Mouse (Mus musculus) gastrocnemius, postnatal 14 days (tissue): Measurements from ENCODE around the gene 4833439L19Rik. TPM values are rescaled to one million over a fixed set of nuclear protein-coding genes. Genes with fewer than 3 reads are reported as not detected.

ENCODE experiments used
- DNase-seq: peaks from one replicate; pipeline ENCODE4 v3.0.0; 2021; ENCODE audit warnings: mixed read lengths
- intact Hi-C: fragments of 180-260 bp; cut with DNase I; formaldehyde crosslinking; loops from one replicate; pipeline ENCODE4 v1.15.1; 2025; ENCODE audit warnings: low total_unique reads
- microRNA-seq, 2 experiments: library from miRNA; unstranded; fragments of <30 nt; microRNA quantifications; one replicate each; pipeline ENCODE4 v1.2.0; 2021
- total RNA-seq, 2 experiments: library from RNA; stranded (reverse); gene quantifications; 2 replicates each; pipeline ENCODE4 v1.2.3; 2021

Gene 4833439L19Rik
- total RNA-seq, 2 experiments from 2014 or later: 97.4 to 106 TPM

GRCm38 (mm10) chr13:54556796-54557195 is 8.4 kb downstream of the 4833439L19Rik start:
- intact Hi-C loops: no loop called here
- no peak for DNase-seq

- intact Hi-C loops: no loop called here
- DNase-seq: no peak
These were observed 9.1 kb downstream of the 4833439L19Rik start for GRCm38 (mm10) chr13:54556176-54556575.

DNA sequence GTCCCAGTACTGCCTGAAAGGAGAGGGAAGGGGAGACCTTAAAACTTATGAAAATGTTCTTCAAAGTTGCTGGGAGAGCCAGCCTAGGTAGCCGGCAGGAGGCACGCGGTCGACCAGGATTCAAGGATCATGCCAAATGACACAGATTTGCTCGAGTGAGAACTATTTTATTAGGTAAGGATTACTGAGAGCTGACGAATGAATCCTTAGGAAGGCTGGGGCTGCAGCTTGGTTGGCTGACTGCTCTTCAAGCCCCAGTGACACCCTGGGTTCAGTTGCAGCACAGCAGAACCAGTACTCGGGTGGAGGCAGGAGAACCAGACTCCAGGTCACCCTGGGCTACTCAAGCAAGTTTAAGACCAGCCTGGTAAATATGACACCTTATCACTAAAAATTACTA is 17.2 kb downstream of the 4833439L19Rik start:
- intact Hi-C loops: no loop called here

DNA sequence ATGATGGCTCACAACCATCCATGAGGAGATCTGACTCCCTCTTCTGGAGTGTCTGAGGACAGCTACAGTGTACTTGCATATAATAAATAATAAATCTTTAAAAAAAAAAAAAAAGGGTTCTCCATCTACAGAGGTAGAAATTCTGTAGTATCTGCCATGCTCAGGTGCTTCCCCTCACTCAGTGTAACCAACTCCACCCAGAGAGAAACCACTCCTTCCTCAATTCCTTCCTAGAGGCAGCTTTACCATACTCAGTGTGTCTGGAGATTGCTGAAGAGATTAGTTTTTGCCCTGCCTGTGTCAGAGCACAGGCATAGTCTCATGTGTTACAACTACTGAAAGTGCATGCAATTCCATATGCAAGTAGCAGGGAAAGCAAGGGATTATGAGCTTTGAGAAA is 33.1 kb downstream of the 4833439L19Rik start:
- intact Hi-C loops: no loop called here

More for the DNA sequence above, 17.2 kb downstream of the 4833439L19Rik start:
- no peak for DNase-seq

DNA sequence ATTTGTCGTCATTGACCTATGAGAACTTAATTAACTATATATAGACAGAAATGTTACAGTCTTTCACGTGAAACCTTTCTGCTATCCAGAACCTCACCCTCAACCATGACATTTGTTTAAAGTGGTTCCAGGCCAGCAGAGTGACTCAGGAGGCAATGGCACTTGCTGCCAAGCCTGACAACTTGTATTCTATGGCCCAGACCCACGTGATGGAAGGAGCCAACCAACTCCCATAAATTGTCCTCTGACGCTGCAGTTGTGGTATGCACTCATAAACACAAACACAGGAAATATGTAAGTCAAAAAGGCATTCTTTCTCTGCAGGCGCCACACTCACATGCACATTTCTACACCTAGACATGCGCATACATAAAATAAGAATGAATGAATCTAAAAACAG is 38.1 kb downstream of the 4833439L19Rik start:
- intact Hi-C loops: no loop called here
- no peak for DNase-seq

More for the DNA sequence above, 33.1 kb downstream of the 4833439L19Rik start:
- no peak for DNase-seq

- intact Hi-C loops: no loop called here
- no peak for DNase-seq
These were observed 44.1 kb downstream of the 4833439L19Rik start for GRCm38 (mm10) chr13:54521181-54521580.

DNA sequence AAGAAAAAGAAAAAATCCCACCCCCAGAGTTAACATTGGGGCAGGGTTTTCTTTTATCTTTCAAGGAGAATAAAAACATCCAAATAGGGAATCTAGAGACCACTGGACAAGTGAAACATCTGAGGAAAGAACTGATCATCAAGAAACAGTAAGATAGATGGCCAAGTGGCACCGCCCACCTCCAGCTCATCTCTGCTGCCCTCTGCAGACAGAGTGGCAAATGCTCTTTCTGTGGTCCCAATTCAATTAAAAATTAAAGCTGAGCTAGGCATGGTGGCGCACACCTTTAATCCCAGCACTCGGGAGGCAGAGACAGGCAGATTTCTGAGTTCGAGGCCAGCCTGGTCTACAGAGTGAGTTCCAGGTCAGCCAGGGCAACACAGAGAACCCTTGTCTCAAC is 45.0 kb downstream of the 4833439L19Rik start:
- DNase-seq: no peak

DNA sequence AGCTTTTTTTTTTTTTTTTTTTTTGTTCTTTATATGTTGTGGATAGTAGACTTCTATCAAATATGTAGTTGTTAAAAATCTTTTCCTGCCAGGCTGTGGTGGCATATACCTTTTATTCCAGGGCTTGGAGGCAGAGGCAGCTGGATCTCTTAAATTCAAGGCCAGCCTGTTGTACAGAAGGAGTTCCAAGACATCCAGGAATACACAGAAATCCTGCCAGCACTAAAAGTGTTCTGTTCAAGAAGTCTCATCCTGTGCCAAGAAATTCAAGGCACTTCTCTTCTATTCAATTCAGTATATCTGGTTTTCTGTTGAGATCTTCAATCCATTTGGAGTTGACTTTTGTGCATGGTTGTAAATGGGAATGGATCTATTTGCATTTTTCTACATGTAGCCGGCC is 59.3 kb downstream of the 4833439L19Rik start:
- DNase-seq: no peak
- intact Hi-C loops: no loop called here

More for the DNA sequence above, 45.0 kb downstream of the 4833439L19Rik start:
- intact Hi-C loops: no loop called here

GRCm38 (mm10) chr13:54504611-54505260 is 60.5 kb downstream of the 4833439L19Rik start:
- no peak for DNase-seq
- intact Hi-C loops: no loop called here

DNA sequence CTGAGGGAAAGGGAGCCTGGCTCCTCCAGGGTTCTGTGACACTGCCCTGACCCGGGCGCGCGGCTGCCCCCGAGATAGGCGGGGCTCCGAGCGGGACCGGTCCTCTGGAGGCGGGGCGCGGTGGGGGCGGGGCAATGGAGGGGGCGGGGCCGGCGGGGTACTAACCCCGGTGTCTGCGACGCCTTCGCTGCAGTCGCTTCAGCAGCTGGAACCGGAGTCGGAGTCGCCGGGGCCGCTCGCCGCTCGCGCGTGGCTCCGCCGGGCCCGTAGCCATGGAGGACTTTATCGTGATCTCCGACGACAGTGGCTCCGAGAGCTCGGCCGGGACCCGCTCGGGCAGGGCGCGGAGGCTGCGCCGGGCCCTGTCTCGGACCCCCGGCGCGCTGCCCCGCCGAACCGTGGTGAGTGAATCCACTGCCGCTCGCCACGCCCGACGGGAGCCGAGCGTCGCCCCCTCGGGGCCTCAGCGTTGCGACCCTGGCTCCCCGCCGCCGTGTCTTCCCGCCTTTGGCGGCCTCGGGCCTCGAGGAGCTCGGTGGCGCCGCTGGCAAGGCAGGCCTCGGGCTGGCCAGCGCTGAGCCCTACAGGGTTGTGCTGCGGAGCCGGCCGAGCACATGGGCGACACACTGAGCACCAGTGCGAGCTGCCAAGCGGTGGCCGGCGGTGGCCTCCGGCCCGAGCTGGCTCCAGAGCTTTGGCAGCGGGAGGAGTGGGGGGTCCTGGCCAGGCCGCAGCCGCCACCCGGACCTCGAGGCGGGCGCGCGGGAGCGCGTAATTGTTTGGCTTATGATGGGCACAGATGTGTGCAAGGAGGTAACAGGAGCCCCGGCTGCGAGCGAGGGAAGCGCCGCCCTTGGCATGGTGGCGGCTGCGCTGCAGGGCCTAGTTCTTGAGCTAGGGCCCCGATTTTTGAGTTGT is 61.4 kb downstream of the 4833439L19Rik start, which contains the start of gene Simc1:
Gene Simc1, plus strand, starts transcription at position 176 of the 918 bp plus-strand sequence.
- intact Hi-C loops: no loop called here
- DNase-seq: peak; percentile 78

DNA sequence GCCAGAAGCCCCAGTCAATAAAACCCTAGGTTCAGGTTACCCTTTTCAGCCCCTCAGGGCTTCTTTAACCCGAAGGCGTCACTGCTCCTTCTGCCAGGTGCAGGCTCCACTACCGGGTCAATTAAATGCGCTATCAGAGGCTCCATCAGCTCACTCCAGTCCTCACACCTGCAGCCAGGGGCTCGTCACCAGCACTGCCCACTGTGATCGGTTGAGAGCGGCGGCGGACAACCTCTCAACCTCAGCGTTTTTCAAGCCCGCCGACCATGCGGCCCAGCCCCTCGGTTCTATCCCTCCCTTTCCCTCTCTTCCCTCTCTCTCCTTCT is 62.0 kb downstream of the 4833439L19Rik start:
- intact Hi-C loops: no loop called here
- DNase-seq: no peak

DNA sequence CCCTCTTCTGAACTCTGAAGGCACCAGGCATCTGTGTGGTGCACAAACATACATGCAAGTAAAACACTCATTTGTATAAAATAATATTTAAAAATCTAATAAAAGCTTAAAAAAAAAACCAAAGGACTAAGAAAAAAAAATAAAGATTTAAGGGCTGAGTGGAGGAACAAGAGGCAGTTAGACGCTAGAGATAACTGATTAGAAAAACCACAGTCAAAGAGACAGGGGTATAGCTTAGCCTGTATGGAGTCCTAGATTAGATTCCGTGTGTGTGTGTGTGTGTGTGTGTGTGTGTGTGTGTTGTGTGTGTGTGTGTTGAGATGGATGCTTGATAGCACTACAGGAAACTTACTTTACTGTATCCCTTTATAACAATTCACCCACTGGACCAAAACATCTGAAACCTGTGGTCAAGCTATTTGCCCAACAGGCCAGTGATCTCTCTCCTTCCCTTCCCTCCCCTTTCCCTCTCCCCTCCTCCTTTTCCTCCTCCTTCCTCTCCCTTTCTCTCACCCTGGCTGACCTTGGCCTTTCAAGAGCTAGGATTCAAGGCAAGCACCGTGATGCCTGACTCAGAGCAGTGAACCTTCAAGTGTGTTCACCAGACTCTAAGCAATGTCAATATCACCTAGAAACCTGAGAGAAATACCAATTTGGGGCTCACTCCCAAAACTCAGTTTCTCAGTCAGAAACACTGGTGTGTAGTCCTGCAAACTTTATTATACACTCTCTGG is 63.1 kb downstream of the 4833439L19Rik start:
- intact Hi-C loops: no loop called here
- DNase-seq: no peak

DNA sequence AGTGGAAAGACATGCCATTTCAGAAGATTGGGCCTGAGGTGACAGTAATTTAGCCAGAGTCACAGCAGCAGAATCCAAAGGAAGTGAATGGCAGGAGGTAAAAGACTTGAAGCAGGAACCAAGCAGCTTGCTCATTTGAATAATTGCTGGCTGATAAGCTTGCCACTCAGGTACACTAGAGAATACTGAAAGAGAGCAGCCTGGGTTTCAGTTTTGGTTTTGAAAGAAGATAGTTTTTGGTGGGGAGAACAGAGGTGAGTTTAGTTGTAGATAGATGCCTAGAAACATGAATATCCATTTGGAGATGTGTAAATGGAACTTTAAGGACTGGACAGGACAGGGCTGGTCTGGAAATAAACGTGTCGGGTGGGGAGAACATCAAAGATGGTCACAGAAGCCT is 63.9 kb downstream of the 4833439L19Rik start:
- DNase-seq: no peak
- intact Hi-C loops: no loop called here

Small RNAs within 50 kb of the gene (microRNA-seq; reads per million reads assigned to microRNA genes)
- 0 reads per million in 2 experiments for gene Gm24195

Other genes starting within 250 kb of the 4833439L19Rik start
- 1 to 10 TPM; 3.7 to 5.1 TPM for gene Cplx2, start 194.1 kb downstream of the 4833439L19Rik start, total RNA-seq
- gene Thoc3, start 96.6 kb downstream of the 4833439L19Rik start, total RNA-seq: 10 to 100 TPM; 16.1 to 18.5 TPM
- 1 to 10 TPM; 1.7 to 2.4 TPM for gene Simc1, start 61.7 kb downstream of the 4833439L19Rik start, total RNA-seq
- gene Arl10, start 9.6 kb upstream of the 4833439L19Rik start, total RNA-seq: 1 to 10 TPM; 2.9 to 3.7 TPM
- gene Nop16, start 24.7 kb upstream of the 4833439L19Rik start, total RNA-seq: 10 to 100 TPM; 17.6 to 19.4 TPM
- 100 to 1,000 TPM; 126 to 131 TPM for gene Higd2a, start 24.8 kb upstream of the 4833439L19Rik start, total RNA-seq
- gene Cltb, start 45.9 kb upstream of the 4833439L19Rik start, total RNA-seq: 10 to 100 TPM; 86.4 to 95.0 TPM
- gene Faf2, start 56.3 kb upstream of the 4833439L19Rik start, total RNA-seq: 10 to 100 TPM; 16.8 to 17.7 TPM
- 10 to 100 TPM; 25.7 to 26.0 TPM for gene Rnf44, start 128.5 kb upstream of the 4833439L19Rik start, total RNA-seq
- gene Cdhr2, start 136.0 kb upstream of the 4833439L19Rik start, total RNA-seq: not detected
- under 1 TPM; 0.09 to 0.12 TPM for gene Gprin1, start 184.4 kb upstream of the 4833439L19Rik start, total RNA-seq
- gene Sncb, start 201.2 kb upstream of the 4833439L19Rik start, total RNA-seq: under 1 TPM in 1 of 2 experiments, not detected in 1; 0.18 TPM
- gene Eif4e1b, start 218.6 kb upstream of the 4833439L19Rik start, total RNA-seq: not detected
- gene Tspan17, start 223.9 kb upstream of the 4833439L19Rik start, total RNA-seq: 10 to 100 TPM; 23.0 to 25.8 TPM